Mouse (Mus musculus) thymus, adult 2 months (tissue): ENCODE results near the gene Timm50.

Experiments
- CTCF ChIP-seq: fragments of 200-500 bp; IDR thresholded peaks from 2 replicates; pipeline ENCODE4 v1.5.1; 2012; ENCODE audit warnings: mild to moderate bottlenecking, control low read depth, low read length, moderate library complexity, borderline replicate concordance; ENCODE audit not compliant: control insufficient read depth, poor library complexity, insufficient read depth; ENCODE audit errors: extremely low read depth
- POLR2A ChIP-seq: fragments of 200-500 bp; IDR thresholded peaks from 2 replicates; pipeline ENCODE4 v1.6.1; 2012; ENCODE audit warnings: mild to moderate bottlenecking, low read length, control low read depth, moderate library complexity; ENCODE audit not compliant: control insufficient read depth, poor library complexity, insufficient read depth; ENCODE audit errors: extremely low read depth

DNA sequence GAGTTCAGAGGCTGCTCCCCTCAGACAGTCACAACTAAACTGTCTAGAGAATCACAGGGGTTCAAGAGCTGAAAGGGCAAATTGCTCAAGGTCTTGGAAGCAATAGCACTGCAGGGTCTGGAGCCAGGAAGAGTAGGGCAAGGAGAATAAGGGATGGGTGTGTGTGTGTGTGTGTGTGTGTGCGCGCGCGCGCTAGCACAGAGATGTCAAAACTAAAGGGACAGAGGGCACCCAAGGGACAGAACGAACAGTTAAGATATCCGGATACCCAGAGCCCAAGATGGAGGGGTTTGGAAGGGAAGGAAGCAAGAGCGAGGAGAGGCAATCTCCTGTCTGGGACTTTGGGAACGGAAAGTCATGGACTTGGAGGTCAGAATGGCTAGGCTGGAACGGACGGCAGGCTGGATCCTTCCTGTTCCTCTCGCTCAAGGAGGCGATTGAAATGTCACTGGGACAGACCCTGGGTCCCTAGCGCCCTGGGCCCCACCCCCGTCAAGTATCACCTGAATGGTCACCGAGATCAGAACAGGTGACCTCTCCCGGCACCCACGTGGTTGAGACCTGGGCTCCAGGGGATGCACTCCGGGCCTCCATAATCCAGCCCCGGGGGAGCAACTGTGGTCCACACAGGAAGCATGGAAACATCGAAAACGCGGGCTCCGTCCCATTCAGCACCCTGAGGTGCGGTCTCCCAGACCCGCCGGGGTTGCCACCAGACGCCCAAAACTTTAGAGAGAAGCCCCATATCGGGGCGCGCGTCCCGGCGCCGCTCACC lies 534 bp downstream of the Timm50 start:
- no peak for TF ChIP-seq POLR2A
- no peak for TF ChIP-seq CTCF
